Mouse (Mus musculus): ENCODE measurements around the gene Limch1.

GRCm38 (mm10) chr5:66898811-66899430, 153.3 kb downstream of the Limch1 start:
- TF ChIP-seq CTCF (IDR thresholded peaks at IDR 0.05) = no peak
- TF ChIP-seq EP300 (IDR thresholded peaks at IDR 0.05) = no peak
